Mouse (Mus musculus) C2C12 (cell line): ENCODE data around the gene Scyl3.

ENCODE experiments used
- CEBPB ChIP-seq: IDR thresholded peaks from one replicate; pipeline ENCODE4 v1.6.1; 2011; ENCODE audit warnings: low read depth, mild to moderate bottlenecking, control low read depth, moderate library complexity
- CTCF ChIP-seq: IDR thresholded peaks from one replicate; pipeline ENCODE4 v1.5.1; 2011; ENCODE audit not compliant: control insufficient read depth, insufficient read depth, insufficient read length
- MAX ChIP-seq: IDR thresholded peaks from one replicate; pipeline ENCODE4 v1.6.1; 2011; ENCODE audit warnings: mild to moderate bottlenecking, control low read depth
- MYOD1 ChIP-seq: IDR thresholded peaks from one replicate; pipeline ENCODE4 v1.6.1; 2011; ENCODE audit warnings: low read depth; ENCODE audit not compliant: control insufficient read depth, insufficient read length
- MYOG ChIP-seq: IDR thresholded peaks from one replicate; pipeline ENCODE4 v1.6.1; 2011; ENCODE audit not compliant: control insufficient read depth, insufficient read length; ENCODE audit errors: extremely low read depth
- USF1 ChIP-seq: IDR thresholded peaks from one replicate; pipeline ENCODE4 v1.6.1; 2011; ENCODE audit warnings: low read depth, mild to moderate bottlenecking, control low read depth, moderate library complexity

GRCm38 (mm10) chr1:163976515-163976914 lies 47.6 kb downstream of the Scyl3 start:
- TF ChIP-seq USF1 (no peak), CTCF (no peak), CEBPB (no peak), MYOD1 (no peak), MAX (no peak), MYOG (no peak)
